8 mouse cellular contexts compared by ENCODE assay signal in the genomic region with DNA sequence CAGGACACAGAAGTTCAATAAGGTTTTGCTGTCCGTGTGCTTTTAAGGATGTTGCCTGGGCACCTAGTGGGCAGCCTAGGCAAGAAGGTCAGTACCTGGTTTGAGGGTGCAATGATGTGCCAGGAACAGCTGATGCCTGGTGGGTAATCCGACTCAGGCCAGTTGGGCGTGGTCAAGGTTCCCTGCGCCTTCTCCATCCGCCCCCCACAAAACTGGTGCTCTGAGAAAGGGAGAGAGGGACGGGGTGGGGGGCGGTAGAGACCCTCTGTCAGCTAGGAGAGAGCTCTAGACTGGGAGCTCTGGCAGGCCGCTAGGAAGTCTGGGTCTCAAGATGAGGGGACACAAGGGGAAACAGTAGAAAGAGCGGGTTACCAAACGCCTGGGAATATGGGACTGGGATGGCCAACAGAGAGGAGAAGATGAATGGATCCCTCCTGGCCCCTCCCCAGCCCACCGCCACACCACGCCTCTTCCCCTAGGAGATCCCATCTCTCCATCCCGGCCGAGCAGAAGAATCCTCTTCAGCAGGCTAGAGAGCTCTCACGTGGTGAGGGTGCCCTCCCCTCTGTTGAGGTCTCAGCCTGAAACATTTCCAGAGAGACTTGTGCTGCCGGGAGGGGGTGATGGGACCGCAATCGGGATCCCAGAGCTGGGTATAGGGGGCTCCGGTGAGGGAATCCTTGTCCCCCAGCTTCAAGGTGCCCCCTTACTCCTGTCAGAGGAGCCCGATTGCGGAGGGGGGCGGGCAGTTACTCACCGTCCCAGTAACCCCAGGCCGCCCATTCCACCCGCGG. TPM values are rescaled to one million over a fixed set of nuclear protein-coding genes. Genes with fewer than 3 reads are reported as not detected.
DNase-seq lines count a peak whose midpoint lies in the region; ATAC-seq and TF ChIP-seq lines count a peak whose summit lies in the region.

No protein-coding gene starts in this region.

- DNase-seq in gastrocnemius, adult 2 months: no peak
- DNase-seq in gastrocnemius, adult 18-20 months (ENCODE audit: low spot score): no peak
- DNase-seq in neural tube, embryonic 11.5 days (ENCODE audit: low spot score): no peak
- no peak for DNase-seq in neural tube, embryonic 10.5 days (ENCODE audit: extremely low spot score, low spot score)
- DNase-seq in right cerebral cortex, adult 2 months (ENCODE audit: low spot score in 2 of 2): no peak
- no peak for DNase-seq in T-cell, adult 2 months (ENCODE audit: low spot score)
- DNase-seq in spleen, postnatal 10 days (ENCODE audit: low spot score in 2 of 2): no peak

- peak overlapping the region; percentile 34 for H3K4me2 ChIP-seq in neural tube, embryonic 11.5 days (ENCODE audit: low read depth)
- H3K4me2 ChIP-seq in limb, embryonic 12.5 days: peak overlapping the region; percentile 72

- peak overlapping the region; percentile 72 for H3K4me3 ChIP-seq in gastrocnemius, adult 2 months
- H3K4me3 ChIP-seq in neural tube, embryonic 11.5 days (ENCODE audit: low read depth, low read length): peak overlapping the region; percentile 16
- peak overlapping the region; percentile 43 for H3K4me3 ChIP-seq in limb, embryonic 12.5 days (replicated peaks)

- WGBS in neural tube, embryonic 11.5 days: 11% methylated on average over 25 of the region's 26 CpGs
- 20% methylated on average over 26 of the region's 26 CpGs for WGBS in limb, embryonic 12.5 days

- TF ChIP-seq CTCF in gastrocnemius, adult 2 months (IDR thresholded peaks at IDR 0.05): no peak

- no peaks in the 10 kb centered on the region; the same call in 1 of the 2 replicates for H3K36me3 ChIP-seq in neural tube, embryonic 11.5 days (ENCODE audit: control insufficient read depth, insufficient read depth, low read length)
- H3K36me3 ChIP-seq in limb, embryonic 12.5 days: peaks cover 47% of the 10 kb centered on the region

- H3K9me3 ChIP-seq in neural tube, embryonic 11.5 days (ENCODE audit: control insufficient read depth, low read length): no peaks in the 10 kb centered on the region
- H3K9me3 ChIP-seq in limb, embryonic 12.5 days: no peaks in the 10 kb centered on the region

- H3K9ac ChIP-seq in neural tube, embryonic 11.5 days (ENCODE audit: low read length): peak overlapping the region; percentile 37; the same call in 1 of the 2 replicates
- H3K9ac ChIP-seq in limb, embryonic 12.5 days (replicated peaks): peak overlapping the region; percentile 51

- H3K4me1 ChIP-seq in neural tube, embryonic 11.5 days (ENCODE audit: control insufficient read depth, insufficient read depth, low read length): peaks cover 11% of the 10 kb centered on the region
- peaks cover 64% of the 10 kb centered on the region for H3K4me1 ChIP-seq in limb, embryonic 12.5 days (replicated peaks)

- H3K27me3 ChIP-seq in neural tube, embryonic 11.5 days (ENCODE audit: control insufficient read depth, insufficient read depth, low read length): 0 out of 2 replicates have a peak, but pooled peaks cover 2% of the 10 kb centered on the region
- H3K27me3 ChIP-seq in limb, embryonic 12.5 days: no peaks in the 10 kb centered on the region

- intact Hi-C loops in gastrocnemius, adult 2 months (cut with DNase I): no loop called here

- H3K27ac ChIP-seq in gastrocnemius, adult 2 months: peak overlapping the region; percentile 88
- H3K27ac ChIP-seq in neural tube, embryonic 11.5 days (ENCODE audit: low read depth, low read length): no peak overlapping the region
- 0 out of 2 replicates have a peak overlapping the region, but pooled peaks have one; percentile 99 for H3K27ac ChIP-seq in limb, embryonic 12.5 days

- ATAC-seq in neural tube, embryonic 11.5 days (ENCODE audit: insufficient read depth, low FRiP score, low TSS enrichment): no peak
- ATAC-seq in limb, embryonic 12.5 days (ENCODE audit: insufficient number of reproducible peaks, insufficient read depth, low FRiP score, low TSS enrichment, low read depth): no peak

RNA-seq across cellular contexts. Expression of gene Pcolce, which starts 5.5 kb away (rescaled TPM):
- 10 to 100 TPM; 30.9 to 76.1 TPM for total RNA-seq in gastrocnemius, adult 2 months (2021)
- total RNA-seq in gastrocnemius, adult 18-20 months (2021): 10 to 100 TPM; 31.2 to 44.1 TPM
- polyA plus RNA-seq in neural tube, embryonic 11.5 days (2014; fragmentation: Nextera tagmentation; extraction: Ambion mirVana): 75.5 and 91.9 TPM in 2 replicates
- 128 and 135 TPM in 2 replicates for polyA plus RNA-seq in limb, embryonic 12.5 days (2016; fragmentation: Nextera tagmentation; extraction: Ambion mirVana)

RNA-seq across cellular contexts. Expression of gene Mospd3, which starts 7.2 kb away (rescaled TPM):
- total RNA-seq in gastrocnemius, adult 2 months (2021): 10 to 100 TPM in 1 of 2 experiments, 1 to 10 TPM in 1; 9.8 to 12.2 TPM
- 1 to 10 TPM; 8.8 to 8.9 TPM for total RNA-seq in gastrocnemius, adult 18-20 months (2021)
- polyA plus RNA-seq in neural tube, embryonic 11.5 days (2014; fragmentation: Nextera tagmentation; extraction: Ambion mirVana): 27.8 and 28.5 TPM in 2 replicates
- polyA plus RNA-seq in limb, embryonic 12.5 days (2016; fragmentation: Nextera tagmentation; extraction: Ambion mirVana): 21.1 and 28.5 TPM in 2 replicates

RNA-seq across cellular contexts. Expression of gene Fbxo24, which starts 20.7 kb away (rescaled TPM):
- under 1 TPM; 0.15 to 0.28 TPM for total RNA-seq in gastrocnemius, adult 2 months (2021)
- under 1 TPM in 1 of 2 experiments, not detected in 1; 0.21 TPM for total RNA-seq in gastrocnemius, adult 18-20 months (2021)
- polyA plus RNA-seq in neural tube, embryonic 11.5 days (2014; fragmentation: Nextera tagmentation; extraction: Ambion mirVana): 0.21 TPM in 1 of 2 replicates, not detected in the other
- polyA plus RNA-seq in limb, embryonic 12.5 days (2016; fragmentation: Nextera tagmentation; extraction: Ambion mirVana): 0.20 and 0.31 TPM in 2 replicates

RNA-seq across cellular contexts. Expression of gene Lrch4, which starts 20.9 kb away (rescaled TPM):
- total RNA-seq in gastrocnemius, adult 2 months (2021): 10 to 100 TPM; 15.6 to 17.1 TPM
- total RNA-seq in gastrocnemius, adult 18-20 months (2021): 10 to 100 TPM; 15.0 to 18.0 TPM
- polyA plus RNA-seq in neural tube, embryonic 11.5 days (2014; fragmentation: Nextera tagmentation; extraction: Ambion mirVana): 31.6 and 39.0 TPM in 2 replicates
- 36.0 and 37.6 TPM in 2 replicates for polyA plus RNA-seq in limb, embryonic 12.5 days (2016; fragmentation: Nextera tagmentation; extraction: Ambion mirVana)

RNA-seq across cellular contexts. Expression of gene Gm20605, which starts 20.9 kb away (rescaled TPM):
- 1 to 10 TPM; 2.9 to 3.3 TPM for total RNA-seq in gastrocnemius, adult 2 months (2021)
- total RNA-seq in gastrocnemius, adult 18-20 months (2021): 1 to 10 TPM; 1.0 to 2.2 TPM
- polyA plus RNA-seq in neural tube, embryonic 11.5 days (2014; fragmentation: Nextera tagmentation; extraction: Ambion mirVana): 6.7 and 8.2 TPM in 2 replicates
- 8.4 and 9.7 TPM in 2 replicates for polyA plus RNA-seq in limb, embryonic 12.5 days (2016; fragmentation: Nextera tagmentation; extraction: Ambion mirVana)

Comparison
In these comparisons a context has a peak if more than half of its experiments do, and no peak if none do; other contexts are left out.
1. H3K4me3 ChIP-seq: peak in every context shown above with its lines; median percentile 72 in gastrocnemius, adult 2 months; 43 in limb, embryonic 12.5 days; 16 in neural tube, embryonic 11.5 days.